ENCODE assay signal across 9 mouse cellular contexts in the genomic region with DNA sequence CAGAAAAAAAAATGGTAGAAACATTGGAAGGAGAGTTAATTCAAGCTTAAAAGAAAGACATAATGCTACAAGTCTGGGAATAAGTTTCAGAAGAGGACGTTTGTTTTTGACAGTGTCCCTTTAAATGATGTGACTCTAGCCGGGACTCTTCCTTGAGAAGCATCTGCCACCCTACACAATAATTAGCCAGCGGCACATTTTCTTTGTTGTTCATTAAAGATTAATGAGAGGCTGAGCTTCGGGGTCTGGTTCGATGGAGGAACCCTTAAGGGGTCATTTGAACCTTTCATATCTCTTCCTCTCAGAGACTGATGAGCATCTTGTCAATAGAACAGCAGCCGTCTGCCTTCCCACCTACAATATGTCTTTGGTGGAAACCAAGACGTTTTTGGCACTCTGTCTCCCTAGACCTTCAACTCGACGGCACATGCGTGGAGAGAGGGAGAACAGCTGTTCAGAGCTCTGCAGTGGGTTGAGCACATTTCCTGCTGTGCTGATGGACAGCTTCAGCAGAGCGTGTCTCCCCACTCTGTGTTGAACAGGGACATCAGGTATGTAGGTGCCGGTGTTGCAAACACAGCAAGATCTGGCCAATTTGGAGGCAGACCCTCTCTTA.
DNase-seq lines count a peak whose midpoint lies in the region; ATAC-seq and TF ChIP-seq lines count a peak whose summit lies in the region.
"Had no signal": no experiment of that assay in that cellular context is flagged by ENCODE, and none has a peak within 500 bp of the region (broad histone marks: within the 10 kb centered on the region; RNA-seq: fewer than 3 reads in every experiment).

No protein-coding gene starts in this region.

- H3K4me2 ChIP-seq in lung, embryonic 15.5 days, result peak overlapping the region; percentile 20; the same call in 1 of the 2 replicates
- H3K4me2 ChIP-seq: embryonic facial prominence, embryonic 13.5 days had no signal

- no peak overlapping the region for H3K9ac ChIP-seq in lung, embryonic 15.5 days
- H3K9ac ChIP-seq: embryonic facial prominence, embryonic 13.5 days had no signal

- no peaks in the 10 kb centered on the region for H3K9me3 ChIP-seq in lung, embryonic 15.5 days
- H3K9me3 ChIP-seq: embryonic facial prominence, embryonic 13.5 days had no signal

- no peak overlapping the region for H3K4me3 ChIP-seq in cerebellum, adult 2 months (replicated peaks; ENCODE audit: insufficient read depth, low read depth, low read length)
- H3K4me3 ChIP-seq in lung, embryonic 15.5 days, result no peak overlapping the region
- H3K4me3 ChIP-seq: embryonic facial prominence, embryonic 13.5 days had no signal

- peak; percentile 83; the same call in 1 of the 2 replicates for ATAC-seq in lung, embryonic 15.5 days (ENCODE audit: borderline replicate concordance, extremely low read depth, low FRiP score, low TSS enrichment)

- TF ChIP-seq CTCF in cerebellum, adult 2 months (IDR thresholded peaks at IDR 0.05; ENCODE audit: borderline replicate concordance, insufficient read depth, low read depth, low read length), result no peak

- 22% methylated on average over 12 of the region's 12 CpGs for WGBS in cerebellum, adult 2 months
- 2% methylated on average over 12 of the region's 12 CpGs for WGBS in lung, embryonic 15.5 days

- TF ChIP-seq POLR2A in cerebellum, adult 2 months (IDR thresholded peaks at IDR 0.05; ENCODE audit: borderline replicate concordance, insufficient read depth, low read length), result no peak

- no peak overlapping the region for H3K27ac ChIP-seq in cerebellum, adult 2 months (ENCODE audit: insufficient read depth, low read length)
- no peak overlapping the region for H3K27ac ChIP-seq in lung, embryonic 15.5 days
- H3K27ac ChIP-seq: embryonic facial prominence, embryonic 13.5 days had no signal

- no peaks in the 10 kb centered on the region; the same call in 1 of the 2 replicates for H3K27me3 ChIP-seq in cerebellum, adult 2 months (ENCODE audit: control insufficient read depth, insufficient read depth, low read length)
- H3K27me3 ChIP-seq in lung, embryonic 15.5 days, result no peaks in the 10 kb centered on the region
- H3K27me3 ChIP-seq: embryonic facial prominence, embryonic 13.5 days had no signal

- H3K4me1 ChIP-seq in cerebellum, adult 2 months (ENCODE audit: control insufficient read depth, insufficient read depth, low read length), result no peaks in the 10 kb centered on the region
- H3K4me1 ChIP-seq in lung, embryonic 15.5 days, result peaks cover 13% of the 10 kb centered on the region
- H3K4me1 ChIP-seq: embryonic facial prominence, embryonic 13.5 days had no signal

- no peaks in the 10 kb centered on the region for H3K36me3 ChIP-seq in lung, embryonic 15.5 days
- H3K36me3 ChIP-seq: embryonic facial prominence, embryonic 13.5 days had no signal

- DNase-seq in cerebellum, postnatal 10 days, result peak; percentile 56 to 67
- DNase-seq in cerebellum, adult 2 months, result no peak
- DNase-seq in lung, adult 18-20 months, result no peak
- DNase-seq in layer of hippocampus, adult 9-11 months, result peak; percentile 68
- peak; percentile 11 for DNase-seq in right cerebral cortex, postnatal 25 days
- no peak for DNase-seq in cerebellum, postnatal 36 days
- no peak for DNase-seq in urinary bladder, postnatal 10 days (ENCODE audit: low spot score)

Comparison
In these comparisons a context has a peak if more than half of its experiments do, and no peak if none do; other contexts are left out.
1. DNase-seq: peak in cerebellum, postnatal 10 days (2 of 2), layer of hippocampus, adult 9-11 months (single experiment) and right cerebral cortex, postnatal 25 days (single experiment); none in cerebellum, adult 2 months (0 of 2), lung, adult 18-20 months (0 of 2), cerebellum, postnatal 36 days (0 of 2) and urinary bladder, postnatal 10 days (single experiment).